In genomic region chr17:64608228-64608627, GRCm38 (mm10) we compare ENCODE assay signal across 15 mouse cellular contexts.
"Had no signal": no experiment of that assay in that cellular context is flagged by ENCODE, and none has a peak within 500 bp of the region (broad histone marks: within the 10 kb centered on the region; RNA-seq: fewer than 3 reads in every experiment).

No protein-coding gene starts in this region.

- H3K27ac ChIP-seq: liver, embryonic 14.5 days; midbrain, embryonic 13.5 days; midbrain, embryonic 15.5 days; neural tube, embryonic 12.5 days; stomach, embryonic 15.5 days; stomach, postnatal 0 days had no signal

- H3K27me3 ChIP-seq: midbrain, embryonic 13.5 days; midbrain, embryonic 15.5 days; neural tube, embryonic 12.5 days; stomach, embryonic 15.5 days had no signal

- H3K4me2 ChIP-seq: lung, embryonic 14.5 days; midbrain, embryonic 11.5 days; midbrain, embryonic 13.5 days; midbrain, embryonic 15.5 days; neural tube, embryonic 12.5 days; stomach, embryonic 15.5 days had no signal

- H3K36me3 ChIP-seq: midbrain, embryonic 13.5 days; midbrain, embryonic 15.5 days; neural tube, embryonic 12.5 days; stomach, embryonic 15.5 days had no signal

- H3K9me3 ChIP-seq: midbrain, embryonic 13.5 days; midbrain, embryonic 15.5 days; neural tube, embryonic 12.5 days; stomach, embryonic 15.5 days had no signal

- DNase-seq: lung, adult 18-20 months; lung, embryonic 14.5 days; lung, postnatal 14 days; lung, postnatal 4 days; right cerebral cortex, postnatal 14 days; thymus, adult 2 months; thymus, postnatal 25 days; thymus, postnatal 4 days had no signal

- ATAC-seq: midbrain, embryonic 13.5 days; midbrain, embryonic 15.5 days had no signal

- H3K4me3 ChIP-seq: midbrain, embryonic 13.5 days; midbrain, embryonic 15.5 days; neural tube, embryonic 12.5 days; stomach, embryonic 15.5 days had no signal

- H3K9ac ChIP-seq: liver, embryonic 14.5 days; lung, embryonic 14.5 days; midbrain, embryonic 13.5 days; midbrain, embryonic 15.5 days; neural tube, embryonic 12.5 days; stomach, embryonic 15.5 days had no signal
